Mouse (Mus musculus): Measurements from ENCODE around the gene Mical3. TPM values are rescaled to one million over a fixed set of nuclear protein-coding genes. Genes with fewer than 3 reads are reported as not detected.

Gene Mical3
- polyA plus RNA-seq, 1 experiment from 2014 or later, result 4.5 TPM

- Histone ChIP-seq H3K9me3 (ENCODE audit: control insufficient read depth) (no peaks in the 10 kb centered on the region), H3K27ac (ENCODE audit: low read depth, low read length) (no peak overlapping the region), H3K4me3 (ENCODE audit: low read depth, low read length) (no peak overlapping the region), H3K9ac (ENCODE audit: low read depth, low read length) (no peak overlapping the region), H3K4me2 (replicated peaks; ENCODE audit: low read depth) (no peak overlapping the region), H3K27me3 (replicated peaks; ENCODE audit: control insufficient read depth, insufficient read depth, low read length) (no peaks in the 10 kb centered on the region), H3K4me1 (replicated peaks; ENCODE audit: control insufficient read depth, insufficient read depth, low read length) (no peaks in the 10 kb centered on the region), H3K36me3 (ENCODE audit: control insufficient read depth, insufficient read depth) (peaks cover 56% of the 10 kb centered on the region)
- 85% methylated on average over 19 of the region's 19 CpGs for WGBS
- TF ChIP-seq CTCF (IDR thresholded peaks at IDR 0.05; ENCODE audit: low read depth), result no peak
- no peak for ATAC-seq
Observed at GRCm38 (mm10) chr6:121029897-121030589, 100.8 kb downstream of the Mical3 start.

GRCm38 (mm10) chr6:121028514-121028913, 102.3 kb downstream of the Mical3 start:
- no peak for TF ChIP-seq CTCF (IDR thresholded peaks at IDR 0.05; ENCODE audit: low read depth)
- H3K9ac ChIP-seq (ENCODE audit: low read depth, low read length), result no peak overlapping the region
- no peak overlapping the region for H3K4me2 ChIP-seq (replicated peaks; ENCODE audit: low read depth)
- no peak overlapping the region for H3K4me3 ChIP-seq (ENCODE audit: low read depth, low read length)
- ATAC-seq, result no peak
- WGBS, result 90% methylated on average over 8 of the region's 8 CpGs
- H3K27ac ChIP-seq (ENCODE audit: low read depth, low read length), result no peak overlapping the region
- H3K36me3 ChIP-seq (ENCODE audit: control insufficient read depth, insufficient read depth), result peaks cover 54% of the 10 kb centered on the region
- H3K4me1 ChIP-seq (replicated peaks; ENCODE audit: control insufficient read depth, insufficient read depth, low read length), result no peaks in the 10 kb centered on the region
- no peaks in the 10 kb centered on the region for H3K9me3 ChIP-seq (ENCODE audit: control insufficient read depth)
- H3K27me3 ChIP-seq (replicated peaks; ENCODE audit: control insufficient read depth, insufficient read depth, low read length), result no peaks in the 10 kb centered on the region

- H3K4me1 ChIP-seq (replicated peaks; ENCODE audit: control insufficient read depth, insufficient read depth, low read length), result no peaks in the 10 kb centered on the region
- no peak overlapping the region for H3K9ac ChIP-seq (ENCODE audit: low read depth, low read length)
- H3K27me3 ChIP-seq (replicated peaks; ENCODE audit: control insufficient read depth, insufficient read depth, low read length), result no peaks in the 10 kb centered on the region
- H3K4me3 ChIP-seq (ENCODE audit: low read depth, low read length), result no peak overlapping the region
- peaks cover 50% of the 10 kb centered on the region for H3K36me3 ChIP-seq (ENCODE audit: control insufficient read depth, insufficient read depth)
- no peak overlapping the region for H3K4me2 ChIP-seq (replicated peaks; ENCODE audit: low read depth)
- WGBS, result 55% methylated on average over 5 of the region's 5 CpGs
- ATAC-seq, result no peak
- TF ChIP-seq CTCF (IDR thresholded peaks at IDR 0.05; ENCODE audit: low read depth), result no peak
- no peaks in the 10 kb centered on the region for H3K9me3 ChIP-seq (ENCODE audit: control insufficient read depth)
- no peak overlapping the region for H3K27ac ChIP-seq (ENCODE audit: low read depth, low read length)
Observed at GRCm38 (mm10) chr6:121027314-121027713, 103.5 kb downstream of the Mical3 start.

GRCm38 (mm10) chr6:121026866-121027265, 103.9 kb downstream of the Mical3 start:
- H3K27me3 ChIP-seq (replicated peaks; ENCODE audit: control insufficient read depth, insufficient read depth, low read length), result no peaks in the 10 kb centered on the region
- H3K4me3 ChIP-seq (ENCODE audit: low read depth, low read length), result no peak overlapping the region
- H3K27ac ChIP-seq (ENCODE audit: low read depth, low read length), result no peak overlapping the region
- TF ChIP-seq CTCF (IDR thresholded peaks at IDR 0.05; ENCODE audit: low read depth), result no peak
- no peaks in the 10 kb centered on the region for H3K9me3 ChIP-seq (ENCODE audit: control insufficient read depth)
- no peak overlapping the region for H3K4me2 ChIP-seq (replicated peaks; ENCODE audit: low read depth)
- 64% methylated on average over 7 of the region's 7 CpGs for WGBS
- H3K9ac ChIP-seq (ENCODE audit: low read depth, low read length), result no peak overlapping the region
- no peak for ATAC-seq
- H3K36me3 ChIP-seq (ENCODE audit: control insufficient read depth, insufficient read depth), result peaks cover 48% of the 10 kb centered on the region
- H3K4me1 ChIP-seq (replicated peaks; ENCODE audit: control insufficient read depth, insufficient read depth, low read length), result no peaks in the 10 kb centered on the region

GRCm38 (mm10) chr6:121026019-121026584, 104.7 kb downstream of the Mical3 start:
- Histone ChIP-seq H3K27ac (ENCODE audit: low read depth, low read length) (peak overlapping the region; percentile 28; the same call in 1 of the 2 replicates), H3K36me3 (ENCODE audit: control insufficient read depth, insufficient read depth) (peaks cover 47% of the 10 kb centered on the region), H3K9ac (ENCODE audit: low read depth, low read length) (no peak overlapping the region), H3K4me1 (replicated peaks; ENCODE audit: control insufficient read depth, insufficient read depth, low read length) (no peaks in the 10 kb centered on the region), H3K4me3 (ENCODE audit: low read depth, low read length) (no peak overlapping the region), H3K27me3 (replicated peaks; ENCODE audit: control insufficient read depth, insufficient read depth, low read length) (no peaks in the 10 kb centered on the region), H3K4me2 (replicated peaks; ENCODE audit: low read depth) (no peak overlapping the region), H3K9me3 (ENCODE audit: control insufficient read depth) (no peaks in the 10 kb centered on the region)
- ATAC-seq, result no peak
- 74% methylated on average over 10 of the region's 10 CpGs for WGBS
- TF ChIP-seq CTCF (IDR thresholded peaks at IDR 0.05; ENCODE audit: low read depth), result no peak

GRCm38 (mm10) chr6:121018147-121018546, 112.7 kb downstream of the Mical3 start:
- Histone ChIP-seq H3K9ac (ENCODE audit: low read depth, low read length) (no peak overlapping the region), H3K27me3 (replicated peaks; ENCODE audit: control insufficient read depth, insufficient read depth, low read length) (no peaks in the 10 kb centered on the region), H3K36me3 (ENCODE audit: control insufficient read depth, insufficient read depth) (peaks cover 35% of the 10 kb centered on the region), H3K27ac (ENCODE audit: low read depth, low read length) (no peak overlapping the region), H3K4me2 (replicated peaks; ENCODE audit: low read depth) (no peak overlapping the region), H3K4me1 (replicated peaks; ENCODE audit: control insufficient read depth, insufficient read depth, low read length) (no peaks in the 10 kb centered on the region), H3K9me3 (ENCODE audit: control insufficient read depth) (no peaks in the 10 kb centered on the region), H3K4me3 (ENCODE audit: low read depth, low read length) (no peak overlapping the region)
- ATAC-seq, result no peak
- no peak for TF ChIP-seq CTCF (IDR thresholded peaks at IDR 0.05; ENCODE audit: low read depth)
- WGBS, result 93% methylated on average over 4 of the region's 4 CpGs
